Mouse (Mus musculus) liver, adult 2 months (tissue): ENCODE data around the gene Meiob.

Experiments
- CTCF ChIP-seq: fragments of 200-500 bp; IDR thresholded peaks from 2 replicates; pipeline ENCODE4 v1.5.1; 2011; ENCODE audit warnings: low read depth, low read length, control low read depth
- POLR2A ChIP-seq: fragments of 200-500 bp; IDR thresholded peaks from 2 replicates; pipeline ENCODE4 v1.6.1; 2011; ENCODE audit warnings: low read length, control low read depth; ENCODE audit not compliant: insufficient read depth; ENCODE audit errors: extremely low read depth

DNA sequence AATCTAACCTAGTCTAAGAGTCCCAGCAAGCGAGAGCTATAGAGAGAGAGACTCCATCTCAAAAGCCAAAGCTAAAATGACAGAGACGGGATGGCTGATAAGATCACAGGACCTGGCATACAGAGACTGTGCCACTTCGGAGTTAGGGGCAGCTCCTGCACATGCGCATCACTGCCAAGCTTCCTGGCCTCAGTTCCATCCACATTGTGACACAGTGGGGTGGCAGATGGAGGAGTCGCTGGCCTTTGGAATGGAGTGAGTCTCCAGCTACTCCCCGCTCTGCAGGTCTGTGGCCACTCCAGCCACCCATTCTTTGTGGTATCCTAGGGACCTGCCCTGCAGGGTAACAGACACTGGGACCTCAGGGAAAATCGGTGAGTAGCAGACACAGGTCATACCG, 61.7 kb downstream of the Meiob start, which contains the start of gene Igfals:
- no peak for TF ChIP-seq CTCF
- no peak for TF ChIP-seq POLR2A
